Mouse (Mus musculus): ENCODE data around the gene Aldh1l1.
A peak's percentile ranks its signal among the peaks of the same experiment; 100 is the strongest.

Aldh1l1 gene

GRCm38 (mm10) chr6:90486176-90486921 is at the start of gene Aldh1l1:
Aldh1l1 (plus strand) TSS chr6:90486427.
- DNase-seq (ENCODE audit: low spot score), result no peak

GRCm38 (mm10) chr6:90437041-90437440 is 49.2 kb upstream of the Aldh1l1 start:
- DNase-seq (ENCODE audit: low spot score), result no peak

- no peak for DNase-seq (ENCODE audit: low spot score)
Measured at GRCm38 (mm10) chr6:90446883-90447282, 39.3 kb upstream of the Aldh1l1 start.

GRCm38 (mm10) chr6:90450179-90450578 is 36.0 kb upstream of the Aldh1l1 start:
- DNase-seq (ENCODE audit: low spot score), result peak; percentile 17

GRCm38 (mm10) chr6:90450697-90451096 is 35.5 kb upstream of the Aldh1l1 start:
- DNase-seq (ENCODE audit: low spot score), result no peak

GRCm38 (mm10) chr6:90451512-90451911 is 34.7 kb upstream of the Aldh1l1 start:
- no peak for DNase-seq (ENCODE audit: low spot score)

- no peak for DNase-seq (ENCODE audit: low spot score)
Measured at GRCm38 (mm10) chr6:90452603-90453002, 33.6 kb upstream of the Aldh1l1 start.

GRCm38 (mm10) chr6:90453751-90454150 is 32.5 kb upstream of the Aldh1l1 start:
- DNase-seq (ENCODE audit: low spot score), result no peak

- DNase-seq (ENCODE audit: low spot score), result no peak
Measured at GRCm38 (mm10) chr6:90457421-90457820, 28.8 kb upstream of the Aldh1l1 start.

GRCm38 (mm10) chr6:90461181-90461580 is 25.0 kb upstream of the Aldh1l1 start:
- no peak for DNase-seq (ENCODE audit: low spot score)

- DNase-seq (ENCODE audit: low spot score), result no peak
Measured at GRCm38 (mm10) chr6:90461771-90462170, 24.5 kb upstream of the Aldh1l1 start.

GRCm38 (mm10) chr6:90462181-90462706 is 24.0 kb upstream of the Aldh1l1 start, which contains the start of gene Klf15:
Klf15 (plus strand) TSS chr6:90462576.
- no peak for DNase-seq (ENCODE audit: low spot score)

- no peak for DNase-seq (ENCODE audit: low spot score)
Measured at GRCm38 (mm10) chr6:90462841-90463227, 23.4 kb upstream of the Aldh1l1 start.

GRCm38 (mm10) chr6:90463228-90463862 is 22.9 kb upstream of the Aldh1l1 start:
- no peak for DNase-seq (ENCODE audit: low spot score)

GRCm38 (mm10) chr6:90463890-90464421 is 22.3 kb upstream of the Aldh1l1 start:
- no peak for DNase-seq (ENCODE audit: low spot score)

- DNase-seq (ENCODE audit: low spot score), result no peak
Measured at GRCm38 (mm10) chr6:90465028-90465640, 21.1 kb upstream of the Aldh1l1 start.

- DNase-seq (ENCODE audit: low spot score), result no peak
Measured at GRCm38 (mm10) chr6:90466079-90466478, 20.1 kb upstream of the Aldh1l1 start.

GRCm38 (mm10) chr6:90466847-90467410 is 19.3 kb upstream of the Aldh1l1 start:
- DNase-seq (ENCODE audit: low spot score), result no peak

- DNase-seq (ENCODE audit: low spot score), result no peak
Measured at GRCm38 (mm10) chr6:90468216-90468615, 18.0 kb upstream of the Aldh1l1 start.

GRCm38 (mm10) chr6:90469041-90469440 is 17.2 kb upstream of the Aldh1l1 start:
- no peak for DNase-seq (ENCODE audit: low spot score)

GRCm38 (mm10) chr6:90470255-90470654 is 16.0 kb upstream of the Aldh1l1 start:
- no peak for DNase-seq (ENCODE audit: low spot score)

GRCm38 (mm10) chr6:90470947-90471541 is 15.2 kb upstream of the Aldh1l1 start:
- DNase-seq (ENCODE audit: low spot score), result no peak

All from c-Kit-positive CD71-positive TER-119-positive erythroid progenitor cells, embryonic 14.5 days (primary cell).